In the genomic region with DNA sequence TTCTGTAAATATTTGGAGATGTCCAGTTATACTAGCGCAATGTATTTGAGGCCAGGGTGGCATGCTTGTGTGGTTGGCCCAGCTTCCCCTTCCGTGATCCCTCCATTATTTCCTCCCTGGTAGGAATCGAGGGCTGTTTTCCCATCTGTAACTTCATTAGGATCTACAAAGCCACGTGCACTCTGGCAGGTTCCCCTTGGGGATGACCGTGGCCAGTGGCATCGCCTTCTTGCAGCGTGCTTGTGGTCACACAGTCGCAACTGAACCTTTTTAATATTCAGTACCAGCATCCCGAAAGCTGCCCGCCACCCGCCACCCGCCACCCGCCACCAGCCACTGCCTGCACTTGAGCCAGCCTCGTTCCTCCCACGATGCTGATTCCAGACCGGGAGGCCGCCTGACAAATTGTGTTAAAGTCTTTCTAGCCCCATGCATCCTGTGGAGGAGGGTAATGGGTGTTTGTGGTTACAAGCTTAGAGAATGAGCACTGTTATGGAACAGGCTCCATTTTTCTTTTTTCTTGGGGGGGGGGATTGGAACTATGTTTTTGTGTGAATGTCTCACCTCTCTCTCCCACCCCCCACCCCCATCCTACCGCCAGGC, we compare ENCODE assay signal across 15 mouse cellular contexts. TPM values are rescaled to one million over a fixed set of nuclear protein-coding genes. Genes with fewer than 3 reads are reported as not detected.
DNase-seq lines count a peak whose midpoint lies in the region; ATAC-seq lines count a peak whose summit lies in the region.
"Had no signal": no experiment of that assay in that cellular context is flagged by ENCODE, and none has a peak within 500 bp of the region (broad histone marks: within the 10 kb centered on the region; RNA-seq: fewer than 3 reads in every experiment).

No protein-coding gene starts in this region.

- peaks cover 43% of the 10 kb centered on the region for H3K4me1 ChIP-seq in kidney, embryonic 15.5 days
- peaks cover 23% of the 10 kb centered on the region for H3K4me1 ChIP-seq in stomach, embryonic 16.5 days (ENCODE audit: control insufficient read depth, insufficient read depth, low read length)

- no peak for ATAC-seq in kidney, embryonic 15.5 days (replicated peaks; ENCODE audit: low FRiP score)
- peak; percentile 30 for ATAC-seq in granulocyte monocyte progenitor cell, adult 5-6 weeks (replicated peaks; ENCODE audit: poor library complexity, severe bottlenecking)
- no peak for ATAC-seq in stomach, embryonic 16.5 days (ENCODE audit: insufficient read depth, low FRiP score)

- no peak overlapping the region for H3K4me2 ChIP-seq in kidney, embryonic 15.5 days
- no peak overlapping the region for H3K4me2 ChIP-seq in stomach, embryonic 16.5 days (ENCODE audit: low read depth, low read length)
- H3K4me2 ChIP-seq: hindbrain, embryonic 15.5 days; neural tube, embryonic 12.5 days had no signal

- H3K36me3 ChIP-seq in kidney, embryonic 15.5 days: no peaks in the 10 kb centered on the region
- no peaks in the 10 kb centered on the region for H3K36me3 ChIP-seq in stomach, embryonic 16.5 days (ENCODE audit: control insufficient read depth, insufficient read depth, low read length)
- H3K36me3 ChIP-seq: hindbrain, embryonic 15.5 days; neural tube, embryonic 12.5 days had no signal

- DNase-seq in kidney, adult 11 months: no peak
- DNase-seq in thymus, postnatal 4 days: peak; percentile 55
- DNase-seq in thymus, postnatal 10 days (ENCODE audit: low spot score in 2 of 2): no peak
- DNase-seq in adrenal gland, postnatal 36 days: no peak
- DNase-seq in cerebellum, adult 18-20 months: no peak
- DNase-seq: adrenal gland, adult 2 months; cerebellum, adult 9-10 months; gastrocnemius, postnatal 36 days; right cerebral cortex, adult 18-20 months had no signal

- H3K4me3 ChIP-seq in kidney, embryonic 15.5 days (replicated peaks): no peak overlapping the region
- H3K4me3 ChIP-seq in stomach, embryonic 16.5 days (replicated peaks; ENCODE audit: low read length): no peak overlapping the region
- H3K4me3 ChIP-seq: hindbrain, embryonic 15.5 days; neural tube, embryonic 12.5 days had no signal

- no peak overlapping the region for H3K9ac ChIP-seq in kidney, embryonic 15.5 days
- H3K9ac ChIP-seq in stomach, embryonic 16.5 days (ENCODE audit: low read length): no peak overlapping the region
- H3K9ac ChIP-seq: hindbrain, embryonic 15.5 days; liver, embryonic 14.5 days; neural tube, embryonic 12.5 days had no signal

- WGBS in kidney, embryonic 15.5 days: 68% methylated on average over 18 of the region's 18 CpGs
- WGBS in stomach, embryonic 16.5 days: 66% methylated on average over 18 of the region's 18 CpGs

- H3K27ac ChIP-seq in kidney, embryonic 15.5 days: peak overlapping the region; percentile 64
- H3K27ac ChIP-seq in stomach, embryonic 16.5 days (ENCODE audit: low read length): peak overlapping the region; percentile 41; the same call in 1 of the 2 replicates
- H3K27ac ChIP-seq: hindbrain, embryonic 15.5 days; liver, embryonic 14.5 days; neural tube, embryonic 12.5 days had no signal

- H3K9me3 ChIP-seq in kidney, embryonic 15.5 days (replicated peaks): no peaks in the 10 kb centered on the region
- no peaks in the 10 kb centered on the region for H3K9me3 ChIP-seq in stomach, embryonic 16.5 days (replicated peaks; ENCODE audit: control insufficient read depth, low read length)
- H3K9me3 ChIP-seq: hindbrain, embryonic 15.5 days; neural tube, embryonic 12.5 days had no signal

- H3K27me3 ChIP-seq in kidney, embryonic 15.5 days: no peaks in the 10 kb centered on the region
- no peaks in the 10 kb centered on the region for H3K27me3 ChIP-seq in stomach, embryonic 16.5 days (ENCODE audit: control insufficient read depth, insufficient read depth, low read length)
- H3K27me3 ChIP-seq: hindbrain, embryonic 15.5 days; neural tube, embryonic 12.5 days had no signal

RNA-seq across cellular contexts. Expression of a gene that starts 12.3 kb away (rescaled TPM):
- polyA plus RNA-seq in kidney, embryonic 15.5 days (2015; fragmentation: Nextera tagmentation; extraction: Ambion mirVana): 0.17 and 0.18 TPM in 2 replicates
- not detected in 2 replicates for total RNA-seq in granulocyte monocyte progenitor cell, adult 5-6 weeks (2014; fragmentation: Nextera tagmentation)
- total RNA-seq in granulocyte monocyte progenitor cell, adult 5-6 weeks (2017): 0.34 TPM in 1 of 2 replicates, not detected in the other
- polyA plus RNA-seq in stomach, embryonic 16.5 days (2015; fragmentation: Nextera tagmentation; extraction: Ambion mirVana): 0.19 TPM in 2 replicates
- total RNA-seq in adrenal gland, postnatal 36 days (2021): under 1 TPM in 1 of 2 experiments, not detected in 1; 0.20 TPM
- total RNA-seq: gastrocnemius, postnatal 36 days had no signal

RNA-seq across cellular contexts. Expression of a gene that starts 53.5 kb away (rescaled TPM):
- polyA plus RNA-seq in kidney, embryonic 15.5 days (2015; fragmentation: Nextera tagmentation; extraction: Ambion mirVana): 0.29 and 0.32 TPM in 2 replicates
- 2.8 and 3.0 TPM in 2 replicates for total RNA-seq in granulocyte monocyte progenitor cell, adult 5-6 weeks (2014; fragmentation: Nextera tagmentation)
- 0.62 and 3.1 TPM in 2 replicates for total RNA-seq in granulocyte monocyte progenitor cell, adult 5-6 weeks (2017)
- 1.8 and 2.4 TPM in 2 replicates for polyA plus RNA-seq in stomach, embryonic 16.5 days (2015; fragmentation: Nextera tagmentation; extraction: Ambion mirVana)
- under 1 TPM; 0.13 to 0.20 TPM for total RNA-seq in adrenal gland, postnatal 36 days (2021)
- total RNA-seq: gastrocnemius, postnatal 36 days had no signal
